Comparison of ENCODE assay signal across 14 mouse cellular contexts in genomic region chr6:122343719-122344118, GRCm38 (mm10). TPM values are rescaled to one million over a fixed set of nuclear protein-coding genes. Genes with fewer than 3 reads are reported as not detected.
DNase-seq lines count a peak whose midpoint lies in the region; ATAC-seq and TF ChIP-seq lines count a peak whose summit lies in the region.
"Had no signal": no experiment of that assay in that cellular context is flagged by ENCODE, and none has a peak within 500 bp of the region (broad histone marks: within the 10 kb centered on the region; RNA-seq: fewer than 3 reads in every experiment).

No protein-coding gene starts in this region.

- intact Hi-C loops in gastrocnemius, postnatal 36 days (cut with DNase I) = no loop called here

- H3K9me3 ChIP-seq in lung, embryonic 14.5 days (ENCODE audit: low read depth, low read length) = no peaks in the 10 kb centered on the region
- no peaks in the 10 kb centered on the region for H3K9me3 ChIP-seq in G1E (replicated peaks)
- H3K9me3 ChIP-seq in liver, embryonic 12.5 days (replicated peaks) = no peaks in the 10 kb centered on the region
- no peaks in the 10 kb centered on the region for H3K9me3 ChIP-seq in stomach, embryonic 15.5 days
- H3K9me3 ChIP-seq: heart, embryonic 10.5 days; midbrain, embryonic 10.5 days had no signal

- no peak overlapping the region for H3K9ac ChIP-seq in lung, embryonic 14.5 days
- peak overlapping the region; percentile 31; the same call in 1 of the 2 replicates for H3K9ac ChIP-seq in liver, embryonic 12.5 days
- H3K9ac ChIP-seq in stomach, embryonic 15.5 days = no peak overlapping the region

- no peak overlapping the region for H3K4me3 ChIP-seq in lung, embryonic 14.5 days (ENCODE audit: low read depth, low read length)
- no peak overlapping the region; the same call in 1 of the 2 replicates for H3K4me3 ChIP-seq in G1E (ENCODE audit: low read depth, low read length)
- no peak overlapping the region for H3K4me3 ChIP-seq in liver, embryonic 12.5 days
- H3K4me3 ChIP-seq in stomach, embryonic 15.5 days (replicated peaks) = no peak overlapping the region
- H3K4me3 ChIP-seq: heart, embryonic 10.5 days; layer of hippocampus, adult 2 months; midbrain, embryonic 10.5 days had no signal

- no peak overlapping the region for H3K27ac ChIP-seq in lung, embryonic 14.5 days (ENCODE audit: low read depth)
- no peak overlapping the region for H3K27ac ChIP-seq in liver, embryonic 12.5 days
- H3K27ac ChIP-seq in stomach, embryonic 15.5 days = no peak overlapping the region
- H3K27ac ChIP-seq: hindbrain, postnatal 0 days; layer of hippocampus, adult 2 months; midbrain, embryonic 10.5 days had no signal

- no peaks in the 10 kb centered on the region for H3K36me3 ChIP-seq in lung, embryonic 14.5 days (ENCODE audit: insufficient read depth)
- H3K36me3 ChIP-seq in G1E (replicated peaks) = no peaks in the 10 kb centered on the region
- no peaks in the 10 kb centered on the region for H3K36me3 ChIP-seq in liver, embryonic 12.5 days
- H3K36me3 ChIP-seq in stomach, embryonic 15.5 days = no peaks in the 10 kb centered on the region
- H3K36me3 ChIP-seq: heart, embryonic 10.5 days; midbrain, embryonic 10.5 days had no signal

- no peaks in the 10 kb centered on the region for H3K27me3 ChIP-seq in lung, embryonic 14.5 days (ENCODE audit: insufficient read depth, low read length)
- no peaks in the 10 kb centered on the region; the same call in 1 of the 2 replicates for H3K27me3 ChIP-seq in G1E (ENCODE audit: insufficient read depth, low read length)
- no peaks in the 10 kb centered on the region for H3K27me3 ChIP-seq in liver, embryonic 12.5 days (replicated peaks)
- H3K27me3 ChIP-seq in stomach, embryonic 15.5 days (replicated peaks) = no peaks in the 10 kb centered on the region

- no peak for TF ChIP-seq CTCF in lung, embryonic 14.5 days (IDR thresholded peaks at IDR 0.05; ENCODE audit: low read depth)
- no peak for TF ChIP-seq CTCF in G1E (IDR thresholded peaks at IDR 0.05; ENCODE audit: low read depth, low read length)

- H3K4me1 ChIP-seq in lung, embryonic 14.5 days (ENCODE audit: insufficient read depth) = no peaks in the 10 kb centered on the region
- peaks cover 51% of the 10 kb centered on the region for H3K4me1 ChIP-seq in G1E (ENCODE audit: insufficient read depth, low read depth, low read length)
- H3K4me1 ChIP-seq in liver, embryonic 12.5 days = peaks cover 47% of the 10 kb centered on the region
- 0 out of 2 replicates have a peak, but pooled peaks cover 3% of the 10 kb centered on the region for H3K4me1 ChIP-seq in stomach, embryonic 15.5 days

- peak; percentile 34 for DNase-seq in lung, embryonic 14.5 days
- DNase-seq in lung, postnatal 10 days = no peak
- peak; percentile 45 for DNase-seq in G1E (ENCODE audit: low spot score)
- DNase-seq in gastrocnemius, postnatal 36 days = no peak
- no peak for DNase-seq in kidney, adult 18-20 months
- no peak for DNase-seq in left cerebral cortex, adult 11 months (ENCODE audit: low spot score)
- DNase-seq: adrenal gland, postnatal 10 days; cerebellum, postnatal 10 days had no signal

- ATAC-seq in lung, embryonic 14.5 days (ENCODE audit: insufficient read depth) = no peak
- ATAC-seq in G1E (ENCODE audit: extremely low read depth, insufficient number of reproducible peaks, low FRiP score, poor library complexity, severe bottlenecking) = peak; percentile 75
- peak; percentile 13; the same call in 1 of the 2 replicates for ATAC-seq in liver, embryonic 12.5 days
- no peak for ATAC-seq in stomach, embryonic 15.5 days (ENCODE audit: insufficient read depth, low FRiP score, low read depth)
- ATAC-seq: hindbrain, postnatal 0 days had no signal

- H3K4me2 ChIP-seq in lung, embryonic 14.5 days = no peak overlapping the region
- H3K4me2 ChIP-seq in liver, embryonic 12.5 days = peak overlapping the region; percentile 32
- H3K4me2 ChIP-seq in stomach, embryonic 15.5 days = peak overlapping the region; percentile 2; the same call in 1 of the 2 replicates

- WGBS in lung, embryonic 14.5 days = 13% methylated on average over 10 of the region's 10 CpGs
- 11% methylated on average over 10 of the region's 10 CpGs for WGBS in liver, embryonic 12.5 days (ENCODE audit: insufficient replicate concordance)
- 14% methylated on average over 10 of the region's 10 CpGs for WGBS in stomach, embryonic 15.5 days

RNA-seq across cellular contexts. Expression of gene Phc1, which starts 3.4 kb away (rescaled TPM):
- 23.8 and 26.8 TPM in 2 replicates for polyA plus RNA-seq in lung, embryonic 14.5 days (2014; fragmentation: Nextera tagmentation; extraction: Ambion mirVana)
- total RNA-seq in G1E (2014; fragmentation: Nextera tagmentation) (78.0 and 96.6 TPM in 2 replicates), G1E (2017) (13.5 and 15.4 TPM in 2 replicates)
- 24.0 and 86.6 TPM in 2 replicates for polyA plus RNA-seq in G1E (2012)
- polyA plus RNA-seq in liver, embryonic 12.5 days (2016; fragmentation: Nextera tagmentation; extraction: Ambion mirVana) = 4.4 and 4.5 TPM in 2 replicates
- 12.8 and 13.2 TPM in 2 replicates for polyA plus RNA-seq in stomach, embryonic 15.5 days (2015; fragmentation: Nextera tagmentation; extraction: Ambion mirVana)
- 10 to 100 TPM; 17.6 to 22.9 TPM for total RNA-seq in gastrocnemius, postnatal 36 days (2021)

RNA-seq across cellular contexts. Expression of gene M6pr, which starts 35.2 kb away (rescaled TPM):
- 115 and 120 TPM in 2 replicates for polyA plus RNA-seq in lung, embryonic 14.5 days (2014; fragmentation: Nextera tagmentation; extraction: Ambion mirVana)
- 174 and 190 TPM in 2 replicates for total RNA-seq in G1E (2014; fragmentation: Nextera tagmentation)
- total RNA-seq in G1E (2017) = 521 and 552 TPM in 2 replicates
- polyA plus RNA-seq in G1E (2012) = 23.0 and 27.4 TPM in 2 replicates
- 115 and 116 TPM in 2 replicates for polyA plus RNA-seq in liver, embryonic 12.5 days (2016; fragmentation: Nextera tagmentation; extraction: Ambion mirVana)
- 120 and 121 TPM in 2 replicates for polyA plus RNA-seq in stomach, embryonic 15.5 days (2015; fragmentation: Nextera tagmentation; extraction: Ambion mirVana)
- total RNA-seq in gastrocnemius, postnatal 36 days (2021) = 10 to 100 TPM; 17.1 to 20.7 TPM

Comparison
In these comparisons a context has a peak if more than half of its experiments do, and no peak if none do; other contexts are left out.
1. DNase-seq: peak in lung, embryonic 14.5 days (single experiment) and G1E (single experiment); none in lung, postnatal 10 days (single experiment), gastrocnemius, postnatal 36 days (0 of 2), kidney, adult 18-20 months (single experiment) and left cerebral cortex, adult 11 months (single experiment).
2. ATAC-seq: peak in G1E (single experiment) and liver, embryonic 12.5 days (single experiment); none in lung, embryonic 14.5 days (single experiment) and stomach, embryonic 15.5 days (single experiment).